Mouse (Mus musculus): ENCODE data around the gene Gtf3a. TPM values are rescaled to one million over a fixed set of nuclear protein-coding genes. Genes with fewer than 3 reads are reported as not detected.

The Gtf3a gene
- polyA plus RNA-seq, 1 experiment, result 75.9 TPM

GRCm38 (mm10) chr5:146919874-146920273 is 28.6 kb upstream of the Gtf3a start:
- Histone ChIP-seq H3K4me3 (ENCODE audit: low read depth, low read length) (peak overlapping the region; percentile 21), H3K27me3 (ENCODE audit: control insufficient read depth, insufficient read depth, low read length, poor library complexity, severe bottlenecking) (no peaks in the 10 kb centered on the region), H3K9ac (ENCODE audit: low read depth, poor library complexity, severe bottlenecking) (peak overlapping the region; percentile 67), H3K9me3 (replicated peaks; ENCODE audit: control insufficient read depth, insufficient read depth, low read length, poor library complexity, severe bottlenecking) (no peaks in the 10 kb centered on the region), H3K36me3 (ENCODE audit: control insufficient read depth, insufficient read depth, low read length, poor library complexity, severe bottlenecking) (no peaks in the 10 kb centered on the region), H3K4me1 (ENCODE audit: control insufficient read depth, insufficient read depth, low read length) (peaks cover 4% of the 10 kb centered on the region), H3K27ac (ENCODE audit: insufficient read depth, low read length) (peak overlapping the region; percentile 96)
- TF ChIP-seq CTCF (IDR thresholded peaks at IDR 0.05; ENCODE audit: low read depth, low read length), result no peak
- no peak for TF ChIP-seq POLR2A (IDR thresholded peaks at IDR 0.05; ENCODE audit: insufficient read depth, low read length)
- TF ChIP-seq EP300 (IDR thresholded peaks at IDR 0.05; ENCODE audit: insufficient read depth, low read depth, low read length), result no peak

DNA sequence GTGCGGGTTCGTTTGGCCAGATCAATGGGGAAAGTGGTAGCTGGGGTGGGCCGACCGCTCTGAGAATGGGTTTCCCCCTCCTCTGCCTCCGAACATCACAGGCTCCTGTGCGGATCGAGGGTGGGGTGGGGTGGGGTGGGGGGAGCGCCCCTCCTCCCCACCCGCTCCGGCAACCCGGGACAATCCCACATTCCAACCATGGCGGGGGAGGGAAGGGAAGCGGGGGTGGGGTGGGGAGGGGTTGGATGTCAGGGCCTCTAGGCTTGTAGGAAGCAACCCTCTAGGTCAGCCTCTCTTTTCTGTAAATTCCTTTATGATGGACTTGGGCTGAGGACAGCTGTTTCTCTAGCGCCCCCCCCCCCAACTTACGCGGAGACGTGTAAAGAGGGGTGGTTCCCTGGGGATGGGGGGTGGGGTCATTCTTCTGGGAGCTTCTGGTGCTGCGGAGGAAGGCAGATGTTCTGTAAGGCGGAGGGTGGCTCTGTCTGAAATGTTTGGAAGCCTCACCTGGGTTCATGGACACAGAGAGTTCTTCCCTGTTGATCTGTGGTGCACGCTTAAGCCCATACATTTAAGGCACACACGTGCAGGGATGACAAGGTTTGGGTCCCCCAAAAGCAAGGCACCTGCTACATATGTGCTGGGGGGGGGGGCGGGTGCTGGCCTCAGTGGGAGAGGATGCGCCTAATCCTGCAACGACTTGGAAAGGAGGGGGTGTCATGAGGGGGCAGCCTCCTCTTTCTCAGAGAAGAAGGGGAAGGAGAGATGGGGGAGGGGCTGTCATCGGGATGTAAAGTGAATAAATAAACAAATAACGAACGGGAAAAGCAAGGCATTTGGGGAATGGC is 27.9 kb upstream of the Gtf3a start:
- Histone ChIP-seq H3K9ac (ENCODE audit: low read depth, poor library complexity, severe bottlenecking) (peak overlapping the region; percentile 67), H3K27me3 (ENCODE audit: control insufficient read depth, insufficient read depth, low read length, poor library complexity, severe bottlenecking) (no peaks in the 10 kb centered on the region), H3K9me3 (replicated peaks; ENCODE audit: control insufficient read depth, insufficient read depth, low read length, poor library complexity, severe bottlenecking) (peaks cover 3% of the 10 kb centered on the region; the same call in 1 of the 2 replicates), H3K4me3 (ENCODE audit: low read depth, low read length) (peak overlapping the region; percentile 21), H3K4me1 (ENCODE audit: control insufficient read depth, insufficient read depth, low read length) (peaks cover 4% of the 10 kb centered on the region), H3K36me3 (ENCODE audit: control insufficient read depth, insufficient read depth, low read length, poor library complexity, severe bottlenecking) (no peaks in the 10 kb centered on the region), H3K27ac (ENCODE audit: insufficient read depth, low read length) (peak overlapping the region; percentile 96)
- TF ChIP-seq EP300 (IDR thresholded peaks at IDR 0.05; ENCODE audit: insufficient read depth, low read depth, low read length) (peak; percentile 77), CTCF (IDR thresholded peaks at IDR 0.05; ENCODE audit: low read depth, low read length) (no peak), POLR2A (IDR thresholded peaks at IDR 0.05; ENCODE audit: insufficient read depth, low read length) (no peak)

GRCm38 (mm10) chr5:146921224-146921623 is 27.2 kb upstream of the Gtf3a start:
- H3K4me3 ChIP-seq (ENCODE audit: low read depth, low read length), result 0 out of 2 replicates have a peak overlapping the region, but pooled peaks have one; percentile 4
- H3K27ac ChIP-seq (ENCODE audit: insufficient read depth, low read length), result peak overlapping the region; percentile 60
- peaks cover 5% of the 10 kb centered on the region; the same call in 1 of the 2 replicates for H3K9me3 ChIP-seq (replicated peaks; ENCODE audit: control insufficient read depth, insufficient read depth, low read length, poor library complexity, severe bottlenecking)
- no peaks in the 10 kb centered on the region for H3K36me3 ChIP-seq (ENCODE audit: control insufficient read depth, insufficient read depth, low read length, poor library complexity, severe bottlenecking)
- peak overlapping the region; percentile 67; the same call in 1 of the 2 replicates for H3K9ac ChIP-seq (ENCODE audit: low read depth, poor library complexity, severe bottlenecking)
- no peak for TF ChIP-seq CTCF (IDR thresholded peaks at IDR 0.05; ENCODE audit: low read depth, low read length)
- H3K4me1 ChIP-seq (ENCODE audit: control insufficient read depth, insufficient read depth, low read length), result peaks cover 7% of the 10 kb centered on the region
- H3K27me3 ChIP-seq (ENCODE audit: control insufficient read depth, insufficient read depth, low read length, poor library complexity, severe bottlenecking), result no peaks in the 10 kb centered on the region

GRCm38 (mm10) chr5:146923547-146923946 is 24.9 kb upstream of the Gtf3a start:
- no peaks in the 10 kb centered on the region for H3K27me3 ChIP-seq (ENCODE audit: control insufficient read depth, insufficient read depth, low read length, poor library complexity, severe bottlenecking)
- no peak overlapping the region for H3K4me3 ChIP-seq (ENCODE audit: low read depth, low read length)
- peaks cover 11% of the 10 kb centered on the region for H3K4me1 ChIP-seq (ENCODE audit: control insufficient read depth, insufficient read depth, low read length)
- H3K36me3 ChIP-seq (ENCODE audit: control insufficient read depth, insufficient read depth, low read length, poor library complexity, severe bottlenecking), result no peaks in the 10 kb centered on the region
- H3K27ac ChIP-seq (ENCODE audit: insufficient read depth, low read length), result peak overlapping the region; percentile 79
- no peak overlapping the region for H3K9ac ChIP-seq (ENCODE audit: low read depth, poor library complexity, severe bottlenecking)
- H3K9me3 ChIP-seq (replicated peaks; ENCODE audit: control insufficient read depth, insufficient read depth, low read length, poor library complexity, severe bottlenecking), result peaks cover 5% of the 10 kb centered on the region; the same call in 1 of the 2 replicates
- TF ChIP-seq EP300 (IDR thresholded peaks at IDR 0.05; ENCODE audit: insufficient read depth, low read depth, low read length), result no peak
- TF ChIP-seq CTCF (IDR thresholded peaks at IDR 0.05; ENCODE audit: low read depth, low read length), result no peak
- no peak for TF ChIP-seq POLR2A (IDR thresholded peaks at IDR 0.05; ENCODE audit: insufficient read depth, low read length)

- Histone ChIP-seq H3K36me3 (ENCODE audit: control insufficient read depth, insufficient read depth, low read length, poor library complexity, severe bottlenecking) (no peaks in the 10 kb centered on the region), H3K9me3 (replicated peaks; ENCODE audit: control insufficient read depth, insufficient read depth, low read length, poor library complexity, severe bottlenecking) (peaks cover 5% of the 10 kb centered on the region; the same call in 1 of the 2 replicates), H3K4me1 (ENCODE audit: control insufficient read depth, insufficient read depth, low read length) (peaks cover 10% of the 10 kb centered on the region), H3K27ac (ENCODE audit: insufficient read depth, low read length) (peak overlapping the region; percentile 81), H3K9ac (ENCODE audit: low read depth, poor library complexity, severe bottlenecking) (no peak overlapping the region), H3K27me3 (ENCODE audit: control insufficient read depth, insufficient read depth, low read length, poor library complexity, severe bottlenecking) (no peaks in the 10 kb centered on the region), H3K4me3 (ENCODE audit: low read depth, low read length) (no peak overlapping the region)
- TF ChIP-seq POLR2A (IDR thresholded peaks at IDR 0.05; ENCODE audit: insufficient read depth, low read length), result no peak
- peak; percentile 95 for TF ChIP-seq EP300 (IDR thresholded peaks at IDR 0.05; ENCODE audit: insufficient read depth, low read depth, low read length)
Measured at GRCm38 (mm10) chr5:146926673-146927072, 21.8 kb upstream of the Gtf3a start.

- no peaks in the 10 kb centered on the region for H3K36me3 ChIP-seq (ENCODE audit: control insufficient read depth, insufficient read depth, low read length, poor library complexity, severe bottlenecking)
- H3K9me3 ChIP-seq (replicated peaks; ENCODE audit: control insufficient read depth, insufficient read depth, low read length, poor library complexity, severe bottlenecking), result no peaks in the 10 kb centered on the region
- TF ChIP-seq POLR2A (IDR thresholded peaks at IDR 0.05; ENCODE audit: insufficient read depth, low read length), result no peak
- no peak for TF ChIP-seq CTCF (IDR thresholded peaks at IDR 0.05; ENCODE audit: low read depth, low read length)
- no peak for TF ChIP-seq EP300 (IDR thresholded peaks at IDR 0.05; ENCODE audit: insufficient read depth, low read depth, low read length)
- no peak overlapping the region for H3K27ac ChIP-seq (ENCODE audit: insufficient read depth, low read length)
- no peak overlapping the region for H3K4me3 ChIP-seq (ENCODE audit: low read depth, low read length)
- H3K27me3 ChIP-seq (ENCODE audit: control insufficient read depth, insufficient read depth, low read length, poor library complexity, severe bottlenecking), result no peaks in the 10 kb centered on the region
- peaks cover 7% of the 10 kb centered on the region for H3K4me1 ChIP-seq (ENCODE audit: control insufficient read depth, insufficient read depth, low read length)
- no peak overlapping the region for H3K9ac ChIP-seq (ENCODE audit: low read depth, poor library complexity, severe bottlenecking)
Measured at GRCm38 (mm10) chr5:146931422-146931821, 17.0 kb upstream of the Gtf3a start.
